Mouse (Mus musculus) forebrain, postnatal 0 days (tissue): ENCODE measurements around the gene Ivl. TPM values are rescaled to one million over a fixed set of nuclear protein-coding genes. Genes with fewer than 3 reads are reported as not detected.
A peak's percentile ranks its signal among the peaks of the same experiment; 100 is the strongest.

ENCODE experiments used
- ATAC-seq: fragments of 200-750 bp; cut with Nextera tagmentation; 2 replicates; pipeline ENCODE4 v1.8.0; 2017; ENCODE audit warnings: mild to moderate bottlenecking, moderate library complexity
- DNase-seq: peaks from one replicate; pipeline ENCODE4 v3.0.0-alpha.2; 2015
- H3K27ac ChIP-seq: fragments of 300-500 bp; sonication (generic); 2 replicates; pipeline ENCODE4 v1.5.1; 2014; ENCODE audit warnings: low read depth, mild to moderate bottlenecking, antibody characterized with exemption, low read length, moderate library complexity, mixed read lengths
- H3K27me3 ChIP-seq: fragments of 300-500 bp; sonication (generic); 2 replicates; pipeline ENCODE4 v1.6.1; 2014; ENCODE audit warnings: mild to moderate bottlenecking, low read length, mixed read lengths; ENCODE audit not compliant: insufficient read depth
- H3K36me3 ChIP-seq: fragments of 300-500 bp; sonication (generic); 2 replicates; pipeline ENCODE4 v1.6.1; 2014; ENCODE audit warnings: mild to moderate bottlenecking, moderate library complexity; ENCODE audit not compliant: insufficient read depth
- H3K4me1 ChIP-seq: fragments of 300-500 bp; sonication (generic); 2 replicates; pipeline ENCODE4 v1.6.1; 2014; ENCODE audit warnings: antibody characterized with exemption; ENCODE audit not compliant: insufficient read depth
- H3K4me2 ChIP-seq: fragments of 300-500 bp; sonication (generic); 2 replicates; pipeline ENCODE4 v1.6.1; 2014; ENCODE audit warnings: low read depth, mild to moderate bottlenecking, moderate library complexity
- H3K4me3 ChIP-seq: fragments of 300-500 bp; sonication (generic); 2 replicates; pipeline ENCODE4 v1.5.1; 2014; ENCODE audit warnings: low read depth, low read length, mixed read lengths
- H3K9ac ChIP-seq: fragments of 300-500 bp; sonication (generic); 2 replicates; pipeline ENCODE4 v1.6.1; 2014; ENCODE audit warnings: mild to moderate bottlenecking
- H3K9me3 ChIP-seq: fragments of 300-500 bp; sonication (generic); 2 replicates; pipeline ENCODE4 v1.6.1; 2016; ENCODE audit warnings: low read length
- CTCF ChIP-seq: sonication (generic); IDR thresholded peaks from 2 replicates; pipeline ENCODE4 v1.5.1; 2016; ENCODE audit warnings: antibody characterized with exemption, control low read depth, low read depth
- WGBS: fragments of 180-500 bp; shearing (Covaris S2); extraction: QIAGEN DNeasy Blood & Tissue Kit; methylation state at CpG from one replicate; pipeline ENCODE4 v1.1.7; 2014; 5-methylcytosine and 5-hydroxymethylcytosine counted together
- polyA plus RNA-seq: library from polyadenylated mRNA; unstranded; fragments of >200 nt; fragmentation: Nextera tagmentation; extraction: Ambion mirVana; gene quantifications from 2 replicates; pipeline ENCODE4 v1.2.1, GENCODE M21; 2015
- total RNA-seq: library from RNA; depleted of rRNA; stranded (reverse); fragments of >200 nt; gene quantifications from 2 replicates; pipeline ENCODE4 v1.2.3, GENCODE M21; 2014; rRNA removed

Ivl gene
- total and polyA plus RNA-seq, 2 experiments from 2014 or later: not detected

DNA sequence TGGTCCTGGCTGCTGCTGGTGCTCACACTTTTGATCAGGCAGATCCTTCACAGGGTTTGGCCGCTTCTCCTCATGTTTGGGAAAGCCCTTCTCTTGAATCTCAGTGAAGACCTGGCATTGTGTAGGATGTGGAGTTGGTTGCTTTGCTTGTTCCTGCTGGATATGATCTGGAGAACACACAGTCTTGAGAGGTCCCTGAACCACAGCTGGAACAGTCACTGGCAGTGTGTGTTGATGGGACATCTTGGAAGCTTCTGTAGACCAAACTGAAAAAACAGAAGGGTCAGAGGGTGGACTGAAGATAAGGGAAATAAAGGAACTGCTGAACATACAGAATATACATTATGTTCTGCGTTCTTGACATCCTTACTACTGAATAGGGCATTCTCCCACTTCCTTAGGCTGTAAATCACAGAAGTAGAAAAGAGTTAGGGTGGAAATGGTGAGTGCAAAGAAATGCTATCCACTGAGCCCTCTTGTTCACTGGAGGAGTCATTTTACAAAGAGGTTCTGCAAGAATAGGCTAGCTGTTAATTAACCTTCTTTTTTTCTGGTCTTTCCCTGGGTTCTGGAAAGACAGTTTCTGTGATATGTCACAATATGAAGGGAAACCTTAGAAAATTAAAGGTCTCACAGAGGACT lies 900 bp downstream of the Ivl start:
- Histone ChIP-seq H3K4me3 (no peak overlapping the region), H3K27ac (no peak overlapping the region), H3K27me3 (no peaks in the 10 kb centered on the region), H3K9ac (no peak overlapping the region), H3K4me1 (no peaks in the 10 kb centered on the region), H3K4me2 (no peak overlapping the region), H3K9me3 (no peaks in the 10 kb centered on the region), H3K36me3 (no peaks in the 10 kb centered on the region)
- no peak for TF ChIP-seq CTCF
- DNase-seq (no peak), ATAC-seq (no peak)
- 69% methylated on average over 2 of the region's 2 CpGs for WGBS

DNA sequence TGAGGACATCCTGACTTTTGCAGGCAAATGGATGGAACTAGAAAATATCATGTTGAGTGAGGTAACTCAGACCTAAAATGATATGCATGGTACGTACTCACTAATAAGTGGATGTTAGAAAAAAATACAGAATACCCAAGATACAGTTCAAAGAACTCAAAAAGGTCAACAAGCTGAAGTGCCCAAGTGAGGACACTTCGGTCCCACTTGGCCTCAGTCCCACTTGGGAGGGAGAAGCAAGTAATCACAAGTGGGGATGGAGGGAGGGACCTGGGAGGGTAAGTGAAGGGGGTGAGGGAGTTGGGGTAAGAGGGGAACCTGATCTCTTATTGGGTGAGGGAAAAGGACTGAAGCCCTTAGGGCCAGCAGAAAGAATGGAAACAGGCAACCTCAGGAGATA lies 4.8 kb downstream of the Ivl start:
- H3K9ac ChIP-seq: no peak overlapping the region
- no peaks in the 10 kb centered on the region for H3K4me1 ChIP-seq
- 92% methylated on average over 2 of the region's 2 CpGs for WGBS
- H3K4me3 ChIP-seq: no peak overlapping the region
- ATAC-seq (no peak), DNase-seq (no peak)
- no peak overlapping the region for H3K27ac ChIP-seq
- H3K9me3 ChIP-seq: no peaks in the 10 kb centered on the region
- no peak for TF ChIP-seq CTCF
- H3K36me3 ChIP-seq: no peaks in the 10 kb centered on the region
- H3K27me3 ChIP-seq: no peaks in the 10 kb centered on the region
- no peak overlapping the region for H3K4me2 ChIP-seq

DNA sequence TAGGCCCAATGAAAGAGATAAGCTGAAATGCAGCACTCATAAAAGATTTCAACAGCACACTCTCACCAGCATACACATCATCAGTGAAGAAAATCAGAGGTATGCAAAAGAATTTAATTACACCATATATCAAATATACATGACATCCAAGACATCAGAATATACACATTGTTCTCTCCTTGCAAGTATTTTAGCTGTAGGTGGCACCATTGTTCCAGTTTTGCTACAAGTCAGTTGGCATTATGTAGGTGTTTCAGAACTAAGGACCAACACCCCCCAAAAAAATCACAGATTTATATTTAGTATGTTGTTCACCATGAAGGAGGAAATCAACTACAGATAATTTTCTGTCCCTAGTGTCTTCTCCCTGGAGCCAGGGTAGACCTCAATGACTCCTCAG lies 8.1 kb downstream of the Ivl start:
- Histone ChIP-seq H3K4me2 (no peak overlapping the region), H3K4me1 (no peaks in the 10 kb centered on the region), H3K27ac (no peak overlapping the region), H3K27me3 (no peaks in the 10 kb centered on the region), H3K9ac (no peak overlapping the region), H3K4me3 (no peak overlapping the region), H3K9me3 (no peaks in the 10 kb centered on the region), H3K36me3 (no peaks in the 10 kb centered on the region)
- DNase-seq (peak; percentile 18), ATAC-seq (no peak)
- TF ChIP-seq CTCF: peak; percentile 24; the same call in 1 of the 2 replicates

DNA sequence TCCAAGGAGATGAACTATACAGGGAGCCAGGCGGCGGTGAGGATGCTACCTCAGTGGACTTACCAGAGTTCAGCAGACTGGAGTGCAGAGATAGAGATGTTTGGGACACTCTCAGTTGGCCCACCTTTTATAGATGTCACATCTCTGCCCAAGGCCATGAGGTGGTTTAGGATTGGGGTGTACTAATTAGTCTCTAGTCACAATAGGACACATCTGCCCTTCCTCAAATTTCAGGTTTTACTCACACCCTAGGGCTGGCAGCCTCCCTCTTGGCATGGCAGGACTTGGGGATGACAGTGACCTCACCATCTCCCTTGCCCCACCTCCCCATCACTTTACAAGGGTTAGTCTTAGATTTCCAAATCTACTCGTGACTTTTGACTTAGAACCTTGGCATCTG lies 39.1 kb downstream of the Ivl start, which contains the start of gene 2310046K23Rik:
Gene 2310046K23Rik, minus strand, starts transcription at position 101 of the 400 bp plus-strand sequence.
- no peak for DNase-seq
- H3K27me3 ChIP-seq: no peaks in the 10 kb centered on the region
- no peaks in the 10 kb centered on the region for H3K36me3 ChIP-seq
- no peaks in the 10 kb centered on the region for H3K4me1 ChIP-seq
- 92% methylated on average over 3 of the region's 3 CpGs for WGBS
- H3K4me2 ChIP-seq: no peak within 1 kb of the TSS
- no peak within 1 kb of the TSS for H3K27ac ChIP-seq
- H3K9me3 ChIP-seq: no peaks in the 10 kb centered on the region
- H3K9ac ChIP-seq: no peak within 1 kb of the TSS
- TF ChIP-seq CTCF: no peak
- no peak within 1 kb of the TSS for H3K4me3 ChIP-seq
- no peak for ATAC-seq

Other genes starting within 250 kb of the Ivl start
- gene Sprr2d, start 234.6 kb downstream of the Ivl start, total RNA-seq: not detected in 2 replicates
- not detected in 2 replicates for gene Sprr2d, start 234.6 kb downstream of the Ivl start, polyA plus RNA-seq
- gene Sprr2e, start 221.6 kb downstream of the Ivl start, total RNA-seq: not detected in 2 replicates
- gene Sprr2e, start 221.6 kb downstream of the Ivl start, polyA plus RNA-seq: not detected in 2 replicates
- gene Sprr2f, start 208.5 kb downstream of the Ivl start, total RNA-seq: not detected in 2 replicates
- gene Sprr2f, start 208.5 kb downstream of the Ivl start, polyA plus RNA-seq: not detected in 2 replicates
- gene Sprr2h, start 188.1 kb downstream of the Ivl start, total RNA-seq: not detected in 2 replicates
- gene Sprr2h, start 188.1 kb downstream of the Ivl start, polyA plus RNA-seq: not detected in 2 replicates
- gene Sprr2i, start 165.7 kb downstream of the Ivl start, total RNA-seq: not detected in 2 replicates
- gene Sprr2i, start 165.7 kb downstream of the Ivl start, polyA plus RNA-seq: not detected in 2 replicates
- gene Sprr2j-ps, start 155.7 kb downstream of the Ivl start, total RNA-seq: not detected in 2 replicates
- gene Sprr2j-ps, start 155.7 kb downstream of the Ivl start, polyA plus RNA-seq: not detected in 2 replicates
- gene Gm9774, start 144.3 kb downstream of the Ivl start, total RNA-seq: 2.5 and 6.5 TPM in 2 replicates
- gene Gm9774, start 144.3 kb downstream of the Ivl start, polyA plus RNA-seq: 9.2 and 12.0 TPM in 2 replicates
- not detected in 2 replicates for gene Sprr2k, start 141.2 kb downstream of the Ivl start, total RNA-seq
- gene Sprr2k, start 141.2 kb downstream of the Ivl start, polyA plus RNA-seq: not detected in 2 replicates
- gene Sprr1b, start 134.9 kb downstream of the Ivl start, total RNA-seq: not detected in 2 replicates
- not detected in 2 replicates for gene Sprr1b, start 134.9 kb downstream of the Ivl start, polyA plus RNA-seq
- not detected in 2 replicates for gene Sprr3, start 115.0 kb downstream of the Ivl start, total RNA-seq
- not detected in 2 replicates for gene Sprr3, start 115.0 kb downstream of the Ivl start, polyA plus RNA-seq
- not detected in 2 replicates for gene Sprr1a, start 87.8 kb downstream of the Ivl start, total RNA-seq
- not detected in 2 replicates for gene Sprr1a, start 87.8 kb downstream of the Ivl start, polyA plus RNA-seq
- not detected in 2 replicates for gene Sprr4, start 73.2 kb downstream of the Ivl start, total RNA-seq
- not detected in 2 replicates for gene Sprr4, start 73.2 kb downstream of the Ivl start, polyA plus RNA-seq
- not detected in 2 replicates for gene 2310046K23Rik, start 39.2 kb downstream of the Ivl start, total RNA-seq
- not detected in 2 replicates for gene 2310046K23Rik, start 39.2 kb downstream of the Ivl start, polyA plus RNA-seq
- not detected in 2 replicates for gene Smcp, start 15.3 kb upstream of the Ivl start, total RNA-seq
- not detected in 2 replicates for gene Smcp, start 15.3 kb upstream of the Ivl start, polyA plus RNA-seq
- gene 2210017I01Rik, start 33.8 kb upstream of the Ivl start, total RNA-seq: not detected in 2 replicates
- not detected in 2 replicates for gene 2210017I01Rik, start 33.8 kb upstream of the Ivl start, polyA plus RNA-seq
- gene Lce6a, start 47.9 kb upstream of the Ivl start, total RNA-seq: not detected in 2 replicates
- gene Lce6a, start 47.9 kb upstream of the Ivl start, polyA plus RNA-seq: not detected in 2 replicates
- not detected in 2 replicates for gene Lce1a1, start 74.6 kb upstream of the Ivl start, total RNA-seq
- gene Lce1a1, start 74.6 kb upstream of the Ivl start, polyA plus RNA-seq: not detected in 2 replicates
- gene Lce1b, start 83.2 kb upstream of the Ivl start, total RNA-seq: not detected in 2 replicates
- gene Lce1b, start 83.2 kb upstream of the Ivl start, polyA plus RNA-seq: not detected in 2 replicates
- not detected in 2 replicates for gene Lce1a2, start 96.6 kb upstream of the Ivl start, total RNA-seq
- gene Lce1a2, start 96.6 kb upstream of the Ivl start, polyA plus RNA-seq: not detected in 2 replicates
- not detected in 2 replicates for gene Lce1c, start 105.5 kb upstream of the Ivl start, total RNA-seq
- gene Lce1c, start 105.5 kb upstream of the Ivl start, polyA plus RNA-seq: not detected in 2 replicates
- gene Lce1d, start 113.5 kb upstream of the Ivl start, total RNA-seq: not detected in 2 replicates
- not detected in 2 replicates for gene Lce1d, start 113.5 kb upstream of the Ivl start, polyA plus RNA-seq
- not detected in 2 replicates for gene Lce1e, start 135.3 kb upstream of the Ivl start, total RNA-seq
- not detected in 2 replicates for gene Lce1e, start 135.3 kb upstream of the Ivl start, polyA plus RNA-seq
- not detected in 2 replicates for gene Lce1f, start 146.6 kb upstream of the Ivl start, total RNA-seq
- gene Lce1f, start 146.6 kb upstream of the Ivl start, polyA plus RNA-seq: not detected in 2 replicates
- gene Gm38119, start 165.4 kb upstream of the Ivl start, total RNA-seq: not detected in 2 replicates
- gene Gm38119, start 165.4 kb upstream of the Ivl start, polyA plus RNA-seq: not detected in 2 replicates
- not detected in 2 replicates for gene Lce1g, start 178.6 kb upstream of the Ivl start, total RNA-seq
- not detected in 2 replicates for gene Lce1g, start 178.6 kb upstream of the Ivl start, polyA plus RNA-seq
- not detected in 2 replicates for gene Lce1h, start 191.3 kb upstream of the Ivl start, total RNA-seq
- not detected in 2 replicates for gene Lce1h, start 191.3 kb upstream of the Ivl start, polyA plus RNA-seq
- not detected in 2 replicates for gene Lce1i, start 205.2 kb upstream of the Ivl start, total RNA-seq
- not detected in 2 replicates for gene Lce1i, start 205.2 kb upstream of the Ivl start, polyA plus RNA-seq
- not detected in 2 replicates for gene Lce1j, start 216.8 kb upstream of the Ivl start, total RNA-seq
- gene Lce1j, start 216.8 kb upstream of the Ivl start, polyA plus RNA-seq: not detected in 2 replicates
- gene Lce1k, start 234.2 kb upstream of the Ivl start, total RNA-seq: not detected in 2 replicates
- not detected in 2 replicates for gene Lce1k, start 234.2 kb upstream of the Ivl start, polyA plus RNA-seq